Mouse (Mus musculus) midbrain, embryonic 12.5 days (tissue): Measurements from ENCODE around the gene Setd3. TPM values are rescaled to one million over a fixed set of nuclear protein-coding genes. Genes with fewer than 3 reads are reported as not detected.
A peak's percentile ranks its signal among the peaks of the same experiment; 100 is the strongest.

Experiments used
- ATAC-seq: fragments of 200-750 bp; cut with Nextera tagmentation; 2 replicates; pipeline ENCODE4 v1.8.0; 2017; ENCODE audit warnings: low read depth, moderate TSS enrichment, moderate library complexity; ENCODE audit not compliant: low FRiP score
- H3K27ac ChIP-seq: fragments of 300-500 bp; sonication (generic); replicated peaks from 2 replicates; pipeline ENCODE4 v1.5.1; 2016; ENCODE audit warnings: mild to moderate bottlenecking
- H3K27me3 ChIP-seq: fragments of 300-500 bp; sonication (generic); 2 replicates; pipeline ENCODE4 v1.6.1; 2016; ENCODE audit warnings: mild to moderate bottlenecking
- H3K36me3 ChIP-seq: fragments of 300-500 bp; sonication (generic); 2 replicates; pipeline ENCODE4 v1.6.1; 2016
- H3K4me1 ChIP-seq: fragments of 300-500 bp; sonication (generic); 2 replicates; pipeline ENCODE4 v1.6.1; 2016
- H3K4me2 ChIP-seq: fragments of 300-500 bp; sonication (generic); replicated peaks from 2 replicates; pipeline ENCODE4 v1.6.1; 2016; ENCODE audit warnings: mild to moderate bottlenecking, moderate library complexity
- H3K4me3 ChIP-seq: fragments of 300-500 bp; sonication (generic); 2 replicates; pipeline ENCODE4 v1.5.1; 2016; ENCODE audit warnings: mild to moderate bottlenecking
- H3K9ac ChIP-seq: fragments of 300-500 bp; sonication (generic); replicated peaks from 2 replicates; pipeline ENCODE4 v1.6.1; 2016; ENCODE audit warnings: mild to moderate bottlenecking, moderate library complexity
- H3K9me3 ChIP-seq: fragments of 300-500 bp; sonication (generic); 2 replicates; pipeline ENCODE4 v1.6.1; 2016; ENCODE audit warnings: mild to moderate bottlenecking
- WGBS: fragments of 180-500 bp; shearing (Covaris S2); methylation state at CpG from one replicate; pipeline ENCODE4 v1.1.7; 2016; 5-methylcytosine and 5-hydroxymethylcytosine counted together
- polyA plus RNA-seq: library from polyadenylated mRNA; unstranded; fragments of >200 nt; fragmentation: Nextera tagmentation; extraction: Ambion mirVana; gene quantifications from 2 replicates; pipeline ENCODE4 v1.2.1, GENCODE M21; 2016

The Setd3 gene
- polyA plus RNA-seq, 1 experiment from 2014 or later, result 97.7 TPM

DNA sequence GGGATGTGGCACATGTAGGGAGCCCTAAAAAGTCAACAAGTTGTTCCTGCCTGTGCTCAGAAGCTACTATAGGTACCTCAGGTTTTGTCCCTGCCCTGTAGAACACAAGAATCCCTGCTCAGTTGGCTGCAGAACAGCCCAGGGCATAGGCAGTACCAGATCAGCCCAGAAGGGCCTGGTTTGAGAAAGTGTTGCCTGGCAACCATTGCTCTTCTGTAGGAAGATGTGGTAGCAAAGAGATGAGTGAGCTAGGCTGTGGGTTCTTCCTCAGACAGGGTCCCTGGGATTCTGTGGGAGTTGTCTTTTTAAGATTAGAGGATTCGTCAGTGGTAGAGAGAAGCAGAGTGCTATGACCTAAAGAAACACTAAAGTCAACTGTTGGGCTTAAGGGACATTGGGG lies 21.0 kb upstream of the Setd3 start:
- WGBS, result 97% methylated on average over 1 of the region's 1 CpGs

GRCm38 (mm10) chr12:108198447-108198846 lies 19.3 kb upstream of the Setd3 start:
- 80% methylated on average over 4 of the region's 4 CpGs for WGBS
- Histone ChIP-seq H3K4me2 (no peak overlapping the region), H3K9me3 (no peaks in the 10 kb centered on the region), H3K4me3 (no peak overlapping the region), H3K4me1 (no peaks in the 10 kb centered on the region), H3K27me3 (no peaks in the 10 kb centered on the region), H3K9ac (no peak overlapping the region), H3K36me3 (peaks cover 98% of the 10 kb centered on the region), H3K27ac (no peak overlapping the region)
- no peak for ATAC-seq

More for the DNA sequence above, 21.0 kb upstream of the Setd3 start:
- ATAC-seq, result no peak
- no peak overlapping the region for H3K4me3 ChIP-seq
- H3K27me3 ChIP-seq, result no peaks in the 10 kb centered on the region
- no peaks in the 10 kb centered on the region for H3K9me3 ChIP-seq
- H3K4me1 ChIP-seq, result no peaks in the 10 kb centered on the region
- H3K27ac ChIP-seq, result no peak overlapping the region
- no peak overlapping the region for H3K4me2 ChIP-seq
- H3K36me3 ChIP-seq, result peaks cover 97% of the 10 kb centered on the region
- no peak overlapping the region for H3K9ac ChIP-seq

GRCm38 (mm10) chr12:108195761-108196160 lies 16.6 kb upstream of the Setd3 start:
- no peaks in the 10 kb centered on the region for H3K4me1 ChIP-seq
- no peak overlapping the region for H3K27ac ChIP-seq
- no peak overlapping the region for H3K9ac ChIP-seq
- H3K27me3 ChIP-seq, result no peaks in the 10 kb centered on the region
- peaks cover 98% of the 10 kb centered on the region for H3K36me3 ChIP-seq
- WGBS, result 94% methylated on average over 11 of the region's 11 CpGs
- no peak for ATAC-seq
- H3K4me2 ChIP-seq, result no peak overlapping the region
- H3K9me3 ChIP-seq, result no peaks in the 10 kb centered on the region
- no peak overlapping the region for H3K4me3 ChIP-seq

GRCm38 (mm10) chr12:108193878-108194277 lies 14.8 kb upstream of the Setd3 start:
- Histone ChIP-seq H3K27me3 (no peaks in the 10 kb centered on the region), H3K4me3 (no peak overlapping the region), H3K9ac (no peak overlapping the region), H3K4me2 (no peak overlapping the region), H3K4me1 (no peaks in the 10 kb centered on the region), H3K36me3 (peaks cover 96% of the 10 kb centered on the region), H3K27ac (no peak overlapping the region), H3K9me3 (no peaks in the 10 kb centered on the region)
- ATAC-seq, result no peak
- WGBS, result 96% methylated on average over 5 of the region's 5 CpGs

GRCm38 (mm10) chr12:108187541-108188091 lies 8.5 kb upstream of the Setd3 start:
- WGBS, result 92% methylated on average over 6 of the region's 6 CpGs
- Histone ChIP-seq H3K9ac (no peak overlapping the region), H3K27ac (no peak overlapping the region), H3K27me3 (no peaks in the 10 kb centered on the region), H3K9me3 (no peaks in the 10 kb centered on the region), H3K36me3 (peaks cover 85% of the 10 kb centered on the region), H3K4me2 (no peak overlapping the region), H3K4me3 (no peak overlapping the region), H3K4me1 (no peaks in the 10 kb centered on the region; the same call in 1 of the 2 replicates)
- no peak for ATAC-seq

DNA sequence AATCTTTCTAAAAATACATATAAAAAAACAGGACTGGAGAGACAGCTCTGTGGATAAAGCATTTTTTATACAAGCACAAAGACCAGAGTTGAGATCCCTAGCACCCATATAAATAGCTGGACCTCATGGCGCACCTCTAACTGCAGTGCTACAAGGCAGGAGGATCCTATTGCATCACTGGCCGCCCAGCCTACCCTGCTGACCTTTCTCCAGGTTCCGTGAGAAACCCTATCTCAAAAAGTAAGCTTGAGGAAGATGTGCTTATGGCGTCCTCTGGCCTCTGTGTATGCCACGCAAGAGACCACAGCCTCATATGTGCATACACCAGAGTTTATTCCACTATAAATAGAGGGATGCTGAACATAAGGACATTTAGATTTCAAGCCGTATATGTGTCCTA lies 2.6 kb upstream of the Setd3 start:
- WGBS, result 93% methylated on average over 6 of the region's 6 CpGs
- H3K4me3 ChIP-seq, result no peak overlapping the region
- no peaks in the 10 kb centered on the region for H3K9me3 ChIP-seq
- H3K27me3 ChIP-seq, result no peaks in the 10 kb centered on the region
- H3K36me3 ChIP-seq, result peaks cover 44% of the 10 kb centered on the region
- no peak overlapping the region for H3K27ac ChIP-seq
- H3K4me1 ChIP-seq, result peaks cover 22% of the 10 kb centered on the region
- no peak overlapping the region for H3K4me2 ChIP-seq
- no peak overlapping the region for H3K9ac ChIP-seq
- ATAC-seq, result no peak

DNA sequence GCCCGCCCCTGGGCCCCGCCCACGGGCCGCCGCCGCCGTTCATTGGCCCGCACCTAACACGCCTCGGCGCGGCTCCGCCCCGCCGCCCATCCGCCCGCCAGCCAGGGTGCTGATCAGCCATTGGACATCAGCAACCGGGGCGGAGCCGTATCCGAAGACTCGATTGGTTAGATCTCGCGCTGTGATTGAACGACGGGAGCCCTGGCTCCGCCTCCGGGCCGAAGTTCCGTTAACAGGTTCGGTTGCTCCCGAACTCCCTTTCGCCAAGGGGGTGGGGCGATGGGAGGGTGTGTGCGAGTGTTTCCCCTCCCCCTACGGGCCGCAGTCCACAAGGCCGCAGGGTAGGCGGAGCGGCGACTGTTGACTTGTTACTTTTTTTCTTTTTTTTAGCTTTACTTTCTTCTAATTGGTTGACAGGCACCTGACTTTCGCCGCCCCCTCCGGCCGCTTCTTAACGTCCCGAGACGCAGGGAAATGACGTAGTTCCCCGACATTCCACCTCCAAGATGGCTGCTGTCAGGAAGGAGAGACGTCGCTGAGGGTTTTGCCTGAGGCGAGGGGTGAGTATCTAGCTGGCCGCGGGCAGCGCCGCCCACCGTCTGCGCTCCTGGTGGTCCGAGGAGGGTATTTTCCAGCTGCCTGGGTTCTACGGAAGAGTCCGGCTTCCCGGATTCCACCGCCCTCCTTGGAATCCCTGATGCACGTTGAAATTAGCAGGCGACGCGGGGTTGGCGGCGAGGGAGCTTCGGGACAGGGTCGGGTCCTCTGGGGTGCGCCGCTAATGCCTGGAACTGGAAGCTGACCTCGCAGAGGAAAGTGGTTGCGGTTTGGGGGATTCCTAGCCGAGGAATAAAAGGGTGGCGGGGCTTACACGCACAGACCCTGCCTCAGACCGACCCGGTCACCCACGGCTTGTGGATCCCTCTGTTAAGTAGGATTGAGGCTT lies 480 bp upstream of the Setd3 start, which contains the start of gene Ccnk:
TSS of gene Ccnk (plus strand) at position 259 of the 946 bp plus-strand sequence.
- under 1% methylated on average over 80 of the region's 82 CpGs for WGBS

DNA sequence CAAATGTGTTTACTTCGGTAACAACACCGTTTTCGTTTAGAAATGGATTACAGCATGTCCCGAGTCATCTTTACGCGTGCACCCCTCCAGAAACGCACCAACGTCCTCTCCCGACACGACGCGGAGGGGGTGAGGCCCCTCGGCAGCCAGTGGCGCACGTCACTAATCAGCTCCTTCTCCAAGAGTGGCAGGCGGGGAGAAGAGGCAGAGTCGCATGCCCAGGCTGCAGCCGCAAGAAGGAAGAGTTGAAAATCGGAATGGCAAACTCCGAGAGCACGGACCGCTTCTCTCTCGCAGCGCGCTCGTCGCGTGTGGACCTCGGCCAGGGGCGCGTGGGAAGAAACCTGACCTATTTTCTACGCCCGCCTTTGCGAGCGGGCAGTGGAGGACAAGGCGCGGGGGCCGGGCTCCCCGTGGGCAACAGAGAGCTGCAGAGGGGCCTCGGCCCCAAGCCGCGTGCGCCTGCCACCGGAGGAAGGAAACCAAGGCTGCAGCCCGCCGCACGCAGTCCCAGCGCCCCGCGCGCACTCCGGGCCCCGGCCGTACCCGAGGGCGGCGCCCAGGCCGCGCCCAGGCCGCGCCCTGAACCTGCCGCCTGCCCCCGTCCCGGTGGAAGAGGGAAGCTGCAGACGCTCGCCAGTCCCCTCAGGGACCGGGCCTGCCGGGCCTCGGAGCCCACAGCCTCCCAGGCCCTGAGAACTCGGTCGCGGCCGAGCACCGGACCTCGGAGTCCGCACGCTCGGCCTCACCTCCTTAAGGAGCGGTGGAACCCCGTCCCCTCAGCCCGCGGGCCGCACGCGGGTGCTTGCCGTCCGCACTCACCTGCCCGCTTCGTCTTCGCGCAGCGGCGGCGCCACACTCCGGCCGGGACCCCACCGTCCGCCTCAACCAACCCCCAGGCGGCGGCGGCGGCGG lies 526 bp downstream of the Setd3 start:
- Histone ChIP-seq H3K4me2 (peak overlapping the region; percentile 86), H3K9me3 (no peaks in the 10 kb centered on the region), H3K4me1 (peaks cover 28% of the 10 kb centered on the region), H3K36me3 (peaks cover 20% of the 10 kb centered on the region), H3K27ac (peak overlapping the region; percentile 82), H3K9ac (peak overlapping the region; percentile 92), H3K4me3 (peak overlapping the region; percentile 88), H3K27me3 (no peaks in the 10 kb centered on the region)
- ATAC-seq, result no peak; the same call in 1 of the 2 replicates
- WGBS, result under 1% methylated on average over 84 of the region's 103 CpGs

More for the DNA sequence above, 480 bp upstream of the Setd3 start, which contains the start of gene Ccnk:
- H3K4me3 ChIP-seq, result peak within 1 kb of the TSS; percentile 88
- no peaks in the 10 kb centered on the region for H3K9me3 ChIP-seq
- peak within 1 kb of the TSS; percentile 86 for H3K4me2 ChIP-seq
- no peaks in the 10 kb centered on the region for H3K27me3 ChIP-seq
- peak within 1 kb of the TSS; percentile 92 for H3K9ac ChIP-seq
- H3K27ac ChIP-seq, result peak within 1 kb of the TSS; percentile 82
- peaks cover 28% of the 10 kb centered on the region for H3K4me1 ChIP-seq
- ATAC-seq, result peak; percentile 99
- peaks cover 27% of the 10 kb centered on the region for H3K36me3 ChIP-seq

GRCm38 (mm10) chr12:108176366-108176765 lies 2.7 kb downstream of the Setd3 start:
- Histone ChIP-seq H3K9ac (no peak overlapping the region), H3K36me3 (no peaks in the 10 kb centered on the region; the same call in 1 of the 2 replicates), H3K27me3 (no peaks in the 10 kb centered on the region), H3K4me2 (no peak overlapping the region), H3K9me3 (no peaks in the 10 kb centered on the region), H3K4me3 (no peak overlapping the region), H3K27ac (no peak overlapping the region), H3K4me1 (peaks cover 32% of the 10 kb centered on the region)
- no peak for ATAC-seq
- WGBS, result 83% methylated on average over 3 of the region's 3 CpGs

DNA sequence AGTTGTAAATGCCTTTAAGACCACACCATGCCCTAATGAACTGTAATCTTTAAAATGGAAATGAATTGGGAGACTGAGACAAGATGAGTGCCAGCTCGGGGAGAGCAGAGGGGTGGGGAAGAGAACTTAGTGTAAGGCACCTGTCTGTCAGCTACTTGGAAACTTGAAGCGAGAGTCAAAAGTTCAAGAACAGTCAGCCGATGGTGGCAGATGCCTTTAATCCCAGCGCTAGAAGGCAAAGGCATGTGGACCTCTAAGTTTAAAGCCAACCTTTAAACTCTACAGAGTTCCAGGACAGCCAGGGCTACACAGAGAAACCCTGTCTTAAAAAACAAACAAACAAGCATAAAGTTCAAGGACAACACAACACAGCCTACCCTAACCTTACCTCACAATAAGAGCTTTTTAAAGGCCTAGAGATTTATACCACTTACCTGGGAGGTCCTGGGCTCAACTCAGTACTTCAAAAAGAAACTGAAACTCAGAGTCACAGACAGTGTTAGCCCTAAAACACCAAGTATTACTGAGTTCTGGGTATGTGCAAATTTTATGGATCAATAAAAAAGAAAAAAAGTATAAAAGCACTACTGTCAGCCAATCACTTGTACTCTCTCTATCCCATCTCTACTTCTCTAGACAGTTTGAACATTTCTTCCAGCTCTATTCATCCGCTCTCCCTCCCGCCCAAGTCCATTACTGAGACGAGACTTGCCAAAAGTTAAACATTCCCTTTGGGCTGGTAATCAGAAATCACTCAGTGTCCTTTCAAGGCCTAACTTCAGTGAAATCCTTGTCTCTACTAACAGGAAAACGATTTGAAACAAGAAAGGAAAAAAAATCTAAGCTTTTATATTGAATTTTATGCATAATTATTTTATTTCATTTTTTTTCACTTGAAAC lies 4.3 kb downstream of the Setd3 start:
- Histone ChIP-seq H3K4me1 (peaks cover 25% of the 10 kb centered on the region), H3K36me3 (no peaks in the 10 kb centered on the region), H3K9me3 (no peaks in the 10 kb centered on the region), H3K9ac (no peak overlapping the region), H3K4me3 (no peak overlapping the region), H3K27ac (no peak overlapping the region), H3K27me3 (no peaks in the 10 kb centered on the region), H3K4me2 (no peak overlapping the region)
- 78% methylated on average over 8 of the region's 8 CpGs for WGBS
- ATAC-seq, result no peak

DNA sequence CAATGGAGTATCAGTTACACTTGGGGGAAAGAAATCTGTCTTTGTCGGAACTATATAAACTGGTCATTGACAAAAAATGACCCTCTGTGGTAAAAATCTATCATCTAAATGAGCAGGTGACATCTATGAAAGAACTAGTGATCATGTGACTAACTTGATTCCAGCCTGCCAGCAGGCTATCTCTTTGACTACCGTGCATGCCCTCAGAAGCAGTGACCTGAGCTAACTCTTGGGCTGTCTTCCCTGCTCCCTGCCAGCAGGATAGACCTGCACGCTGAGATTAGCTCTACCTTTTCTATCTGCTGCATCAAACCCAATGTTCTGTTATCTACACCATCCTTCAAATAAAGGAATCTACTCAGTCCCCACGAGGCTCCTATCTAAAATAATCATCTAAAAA lies 6.5 kb downstream of the Setd3 start:
- WGBS, result 73% methylated on average over 4 of the region's 4 CpGs
- Histone ChIP-seq H3K27me3 (no peaks in the 10 kb centered on the region), H3K4me3 (no peak overlapping the region), H3K4me2 (no peak overlapping the region), H3K9me3 (no peaks in the 10 kb centered on the region), H3K36me3 (no peaks in the 10 kb centered on the region), H3K9ac (no peak overlapping the region), H3K4me1 (peaks cover 21% of the 10 kb centered on the region), H3K27ac (no peak overlapping the region)
- no peak for ATAC-seq
